Mouse (Mus musculus): ENCODE data around the gene Gm5483.
"Not testable (repeated sequence)": the region's sequence is repeated elsewhere in the genome, so short reads cannot be mapped to it uniquely, and the experiment has no call there.

The Gm5483 gene

GRCm38 (mm10) chr16:36183912-36184311, at the start of gene Gm5483:
Gene Gm5483 (plus strand): TSS chr16:36184212.
- DNase-seq (ENCODE audit: low spot score in 2 of 2) = not testable (repeated sequence)

GRCm38 (mm10) chr16:36138201-36138600, 45.8 kb upstream of the Gm5483 start:
- DNase-seq (ENCODE audit: low spot score in 2 of 2) = no peak

GRCm38 (mm10) chr16:36156402-36156975, 27.5 kb upstream of the Gm5483 start, which contains the start of gene Stfa2l1:
Gene Stfa2l1 (plus strand): TSS chr16:36156811.
- no peak for DNase-seq (ENCODE audit: low spot score in 2 of 2)

- DNase-seq (ENCODE audit: low spot score in 2 of 2) = not testable (repeated sequence)
Observed at GRCm38 (mm10) chr16:36167841-36168240, 16.2 kb upstream of the Gm5483 start.

DNA sequence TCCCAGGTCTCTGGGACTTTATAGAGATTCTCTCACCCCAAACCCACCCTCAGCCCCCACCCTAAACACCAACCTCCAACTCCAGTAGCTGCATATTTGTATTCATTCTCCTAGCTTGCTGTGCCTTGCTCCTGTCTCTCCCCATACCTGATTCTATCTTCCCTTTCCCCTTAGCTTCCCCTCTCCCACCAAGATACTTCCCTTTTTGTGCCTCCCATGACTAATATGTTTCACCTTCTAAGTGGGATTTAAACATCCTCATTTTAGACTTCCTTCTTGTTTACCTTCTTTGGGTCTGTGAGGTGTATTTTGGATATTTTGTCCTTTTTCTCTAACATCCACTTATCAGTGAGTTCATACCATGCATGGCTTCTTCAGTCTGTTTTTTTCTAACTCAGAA, 7.9 kb upstream of the Gm5483 start:
- no peak for DNase-seq (ENCODE audit: low spot score in 2 of 2)

- no peak for DNase-seq (ENCODE audit: low spot score in 2 of 2)
Observed at GRCm38 (mm10) chr16:36179910-36180309, 4.1 kb upstream of the Gm5483 start.

DNA sequence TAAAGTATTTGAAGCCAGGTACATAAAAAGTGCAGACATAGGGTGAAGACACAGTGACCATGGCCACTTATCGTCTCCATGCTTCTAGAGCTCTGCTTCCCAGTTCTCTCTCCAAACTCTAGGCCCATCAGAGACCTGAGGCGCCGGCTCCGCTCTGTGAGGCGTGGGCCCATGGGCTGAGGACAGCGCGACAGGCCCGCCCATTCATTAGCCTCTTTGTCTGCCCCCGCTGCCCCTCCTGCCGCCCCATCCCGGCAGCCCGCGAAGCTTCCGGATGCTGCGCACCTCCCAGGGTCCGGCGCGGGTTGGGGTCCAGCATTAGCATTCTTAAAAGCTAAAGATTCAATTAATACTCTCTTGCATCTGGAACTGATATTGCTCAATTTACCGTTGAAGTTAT, 15.2 kb downstream of the Gm5483 start:
- DNase-seq (ENCODE audit: low spot score in 2 of 2) = no peak

- DNase-seq (ENCODE audit: low spot score in 2 of 2) = no peak
Observed at GRCm38 (mm10) chr16:36203846-36204245, 19.8 kb downstream of the Gm5483 start.

DNA sequence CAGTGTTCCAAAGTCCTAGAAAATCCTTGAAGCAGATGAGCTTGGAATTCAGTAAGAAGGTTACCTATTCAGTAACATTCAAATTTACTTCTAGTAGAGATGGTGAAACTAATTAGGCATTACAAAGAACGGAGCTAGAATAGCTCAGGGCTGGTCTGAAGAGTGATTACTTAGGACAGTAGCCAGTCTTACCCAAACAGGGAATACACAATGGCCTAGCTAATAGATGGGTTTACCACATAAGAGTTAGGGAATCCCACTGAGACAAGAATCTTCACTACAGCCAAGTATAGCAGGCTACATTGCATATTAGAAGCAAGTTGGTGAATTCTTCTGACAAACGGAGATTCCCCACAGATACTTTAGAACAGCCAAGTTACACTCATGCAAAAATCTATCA, 21.7 kb downstream of the Gm5483 start:
- not testable (repeated sequence) for DNase-seq (ENCODE audit: low spot score in 2 of 2)

GRCm38 (mm10) chr16:36209967-36210453, 26.0 kb downstream of the Gm5483 start, which contains the start of gene Gm5416:
Gene Gm5416 (plus strand): TSS chr16:36210403.
- no peak for DNase-seq (ENCODE audit: low spot score in 2 of 2)

DNA sequence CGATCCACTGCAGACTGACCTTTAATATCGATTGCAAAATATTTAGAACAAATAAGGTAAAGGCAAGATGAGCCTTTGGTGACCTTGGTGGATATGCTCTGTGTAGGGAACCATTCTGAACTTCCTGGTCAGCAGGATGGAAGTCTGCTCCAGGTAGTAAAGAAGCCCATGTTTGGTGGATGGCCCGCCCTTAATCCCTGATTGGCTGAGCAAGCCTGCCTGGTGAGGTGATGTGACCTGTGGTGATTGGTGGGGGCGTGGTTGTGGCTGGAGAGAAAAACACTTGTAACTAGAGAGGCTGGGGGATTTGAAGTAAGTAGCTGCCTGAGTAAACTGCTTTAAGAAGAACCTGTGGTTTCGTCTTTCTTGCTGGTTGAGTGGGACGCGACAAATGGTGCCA, 37.2 kb downstream of the Gm5483 start, which contains the start of gene 2010005H15Rik:
TSS of gene 2010005H15Rik (plus strand) at position 301 of the 400 bp plus-strand sequence.
- not testable (repeated sequence) for DNase-seq (ENCODE audit: low spot score in 2 of 2)
